Mouse (Mus musculus): ENCODE data around the gene Ksr1.

DNA sequence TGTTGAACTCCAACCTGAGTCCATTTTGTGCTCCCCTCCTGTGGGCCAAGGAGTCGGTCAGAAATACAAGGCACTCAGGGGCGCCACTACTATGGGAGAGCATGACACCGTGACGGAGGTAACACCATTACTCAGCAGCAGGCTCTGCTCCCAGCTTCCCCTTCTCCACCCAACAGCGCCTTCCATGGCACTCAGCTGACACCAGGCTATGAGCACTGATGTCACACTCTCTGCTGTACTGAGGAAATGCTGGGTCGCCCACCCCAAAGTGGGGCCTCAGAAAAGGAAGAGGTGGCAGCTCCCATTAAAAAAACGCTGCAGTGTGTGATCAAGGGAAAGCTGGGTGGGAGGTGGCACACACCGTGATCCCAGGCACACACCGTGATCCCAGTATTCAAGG is 101.0 kb downstream of the Ksr1 start:
- no peak for TF ChIP-seq CTCF (IDR thresholded peaks at IDR 0.05; ENCODE audit: extremely low read depth, insufficient read length, insufficient replicate concordance, low read depth, low read length)
- TF ChIP-seq POLR2A (IDR thresholded peaks at IDR 0.05; ENCODE audit: low read depth, low read length), result no peak
